Mouse (Mus musculus): ENCODE data around the gene Abca4. TPM values are rescaled to one million over a fixed set of nuclear protein-coding genes. Genes with fewer than 3 reads are reported as not detected.

Abca4 gene
- total RNA-seq (2015; ENCODE audit: low replicate concordance) (1.8 TPM in 1 of 2 replicates, not detected in the other), total RNA-seq (2017; ENCODE audit: low replicate concordance) (not detected in 2 replicates)

- ATAC-seq (replicated peaks; ENCODE audit: low FRiP score, poor library complexity, severe bottlenecking), result no peak
Measured at GRCm38 (mm10) chr3:122043799-122044547, at the start of gene Abca4. TSS of gene Abca4 (plus strand) at chr3:122044443.

- ATAC-seq (replicated peaks; ENCODE audit: low FRiP score, poor library complexity, severe bottlenecking), result no peak
Measured at GRCm38 (mm10) chr3:121995125-121995524, 49.1 kb upstream of the Abca4 start.

GRCm38 (mm10) chr3:121999934-122000333, 44.3 kb upstream of the Abca4 start:
- no peak for ATAC-seq (replicated peaks; ENCODE audit: low FRiP score, poor library complexity, severe bottlenecking)

- ATAC-seq (replicated peaks; ENCODE audit: low FRiP score, poor library complexity, severe bottlenecking), result no peak
Measured at GRCm38 (mm10) chr3:122001568-122001967, 42.7 kb upstream of the Abca4 start.

GRCm38 (mm10) chr3:122009818-122010217, 34.4 kb upstream of the Abca4 start:
- no peak for ATAC-seq (replicated peaks; ENCODE audit: low FRiP score, poor library complexity, severe bottlenecking)

GRCm38 (mm10) chr3:122010292-122010691, 34.0 kb upstream of the Abca4 start:
- no peak for ATAC-seq (replicated peaks; ENCODE audit: low FRiP score, poor library complexity, severe bottlenecking)

- no peak for ATAC-seq (replicated peaks; ENCODE audit: low FRiP score, poor library complexity, severe bottlenecking)
Measured at GRCm38 (mm10) chr3:122012464-122012863, 31.8 kb upstream of the Abca4 start.

- ATAC-seq (replicated peaks; ENCODE audit: low FRiP score, poor library complexity, severe bottlenecking), result no peak
Measured at GRCm38 (mm10) chr3:122018421-122018820, 25.8 kb upstream of the Abca4 start.

GRCm38 (mm10) chr3:122019159-122019558, 25.1 kb upstream of the Abca4 start:
- ATAC-seq (replicated peaks; ENCODE audit: low FRiP score, poor library complexity, severe bottlenecking), result no peak

- no peak for ATAC-seq (replicated peaks; ENCODE audit: low FRiP score, poor library complexity, severe bottlenecking)
Measured at GRCm38 (mm10) chr3:122021029-122021652, 23.1 kb upstream of the Abca4 start.

- ATAC-seq (replicated peaks; ENCODE audit: low FRiP score, poor library complexity, severe bottlenecking), result no peak
Measured at GRCm38 (mm10) chr3:122022355-122022754, 21.9 kb upstream of the Abca4 start.

GRCm38 (mm10) chr3:122026676-122027075, 17.6 kb upstream of the Abca4 start:
- no peak for ATAC-seq (replicated peaks; ENCODE audit: low FRiP score, poor library complexity, severe bottlenecking)

GRCm38 (mm10) chr3:122027776-122028175, 16.5 kb upstream of the Abca4 start:
- no peak for ATAC-seq (replicated peaks; ENCODE audit: low FRiP score, poor library complexity, severe bottlenecking)

- ATAC-seq (replicated peaks; ENCODE audit: low FRiP score, poor library complexity, severe bottlenecking), result no peak
Measured at GRCm38 (mm10) chr3:122033248-122033837, 10.9 kb upstream of the Abca4 start.

GRCm38 (mm10) chr3:122034240-122034639, 10.0 kb upstream of the Abca4 start:
- ATAC-seq (replicated peaks; ENCODE audit: low FRiP score, poor library complexity, severe bottlenecking), result no peak

- no peak for ATAC-seq (replicated peaks; ENCODE audit: low FRiP score, poor library complexity, severe bottlenecking)
Measured at GRCm38 (mm10) chr3:122035092-122035491, 9.2 kb upstream of the Abca4 start.

GRCm38 (mm10) chr3:122040522-122040921, 3.7 kb upstream of the Abca4 start:
- ATAC-seq (replicated peaks; ENCODE audit: low FRiP score, poor library complexity, severe bottlenecking), result no peak

GRCm38 (mm10) chr3:122043102-122043501, 1.1 kb upstream of the Abca4 start:
- no peak for ATAC-seq (replicated peaks; ENCODE audit: low FRiP score, poor library complexity, severe bottlenecking)

- ATAC-seq (replicated peaks; ENCODE audit: low FRiP score, poor library complexity, severe bottlenecking), result no peak
Measured at GRCm38 (mm10) chr3:122046187-122046620, 2.0 kb downstream of the Abca4 start.

- ATAC-seq (replicated peaks; ENCODE audit: low FRiP score, poor library complexity, severe bottlenecking), result no peak
Measured at GRCm38 (mm10) chr3:122047402-122047801, 3.2 kb downstream of the Abca4 start.

All from erythroid progenitor cell, adult 5-6 weeks (primary cell).